ENCODE assay signal across 8 mouse cellular contexts in the genomic region with DNA sequence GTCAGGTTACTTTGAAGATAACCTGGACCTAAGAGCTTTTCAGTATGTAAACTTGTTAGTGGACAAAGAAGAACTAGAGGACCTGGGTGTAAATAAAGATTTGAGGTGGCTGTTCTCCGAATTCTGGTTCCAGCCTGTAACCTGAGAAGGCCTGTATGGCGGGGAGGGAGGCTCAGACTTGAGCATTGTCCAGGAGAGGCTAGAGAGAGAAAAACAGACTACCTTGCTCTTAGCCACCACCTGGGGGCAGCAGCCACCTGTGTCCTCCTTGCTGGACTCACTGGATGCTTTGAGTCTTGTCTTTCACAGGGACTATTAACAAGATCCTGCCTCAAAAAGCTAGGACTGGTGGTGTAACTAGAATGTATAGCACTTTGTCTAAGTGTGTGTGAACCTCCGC. TPM values are rescaled to one million over a fixed set of nuclear protein-coding genes. Genes with fewer than 3 reads are reported as not detected.
DNase-seq lines count a peak whose midpoint lies in the region; ATAC-seq lines count a peak whose summit lies in the region.
"Had no signal": no experiment of that assay in that cellular context is flagged by ENCODE, and none has a peak within 500 bp of the region (broad histone marks: within the 10 kb centered on the region; RNA-seq: fewer than 3 reads in every experiment).

No protein-coding gene starts in this region.

- intact Hi-C loops in left cerebral cortex, postnatal 10 days (cut with DNase I), result loop anchor here (5.0 kb wide), 1 partner anchor 136 kb away; no protein-coding TSS in a partner anchor

- H3K4me1 ChIP-seq in heart, embryonic 12.5 days (replicated peaks), result peaks cover 20% of the 10 kb centered on the region
- 0 out of 2 replicates have a peak, but pooled peaks cover 3% of the 10 kb centered on the region for H3K4me1 ChIP-seq in midbrain, embryonic 12.5 days

- WGBS in heart, embryonic 12.5 days, result 45% methylated on average over 3 of the region's 3 CpGs
- WGBS in midbrain, embryonic 12.5 days, result 52% methylated on average over 3 of the region's 3 CpGs

- 0 out of 2 replicates have a peak, but pooled peaks have one; percentile 58 for ATAC-seq in heart, embryonic 12.5 days (ENCODE audit: insufficient number of reproducible peaks, low FRiP score)
- peak; percentile 67; the same call in 1 of the 2 replicates for ATAC-seq in midbrain, embryonic 12.5 days (ENCODE audit: low FRiP score, low read depth)

- H3K4me3 ChIP-seq in heart, embryonic 12.5 days, result no peak overlapping the region
- no peak overlapping the region for H3K4me3 ChIP-seq in midbrain, embryonic 12.5 days
- H3K4me3 ChIP-seq: megakaryocyte, embryonic 14.5 days had no signal

- H3K4me2 ChIP-seq in heart, embryonic 12.5 days, result no peak overlapping the region
- no peak overlapping the region for H3K4me2 ChIP-seq in midbrain, embryonic 12.5 days (replicated peaks)

- H3K36me3 ChIP-seq in heart, embryonic 12.5 days, result peaks cover 88% of the 10 kb centered on the region
- peaks cover 90% of the 10 kb centered on the region for H3K36me3 ChIP-seq in midbrain, embryonic 12.5 days

- no peak overlapping the region for H3K27ac ChIP-seq in heart, embryonic 12.5 days (ENCODE audit: poor library complexity, severe bottlenecking)
- no peak overlapping the region for H3K27ac ChIP-seq in midbrain, embryonic 12.5 days (replicated peaks)

- peak; percentile 84 for DNase-seq in 416B (ENCODE audit: low read depth)
- peak; percentile 88 for DNase-seq in CD4-positive, CD25-positive, alpha-beta regulatory T cell, adult 2 months (ENCODE audit: low read depth, low spot score)
- DNase-seq in cerebellum, postnatal 36 days, result peak; percentile 54 to 60
- DNase-seq in kidney, postnatal 25 days, result peak; percentile 67 to 68
- DNase-seq in left cerebral cortex, postnatal 10 days (ENCODE audit: extremely low spot score in 1 of 2, low spot score in 2 of 2), result no peak

- H3K27me3 ChIP-seq in heart, embryonic 12.5 days (replicated peaks), result no peaks in the 10 kb centered on the region
- H3K27me3 ChIP-seq in midbrain, embryonic 12.5 days, result no peaks in the 10 kb centered on the region
- H3K27me3 ChIP-seq: megakaryocyte, embryonic 14.5 days had no signal

- no peak overlapping the region for H3K9ac ChIP-seq in heart, embryonic 12.5 days
- H3K9ac ChIP-seq in midbrain, embryonic 12.5 days (replicated peaks), result no peak overlapping the region

- no peaks in the 10 kb centered on the region for H3K9me3 ChIP-seq in heart, embryonic 12.5 days (replicated peaks)
- no peaks in the 10 kb centered on the region for H3K9me3 ChIP-seq in midbrain, embryonic 12.5 days
- H3K9me3 ChIP-seq: megakaryocyte, embryonic 14.5 days had no signal

RNA-seq across cellular contexts. Expression of gene Eef1g, which starts 9.7 kb away (rescaled TPM):
- 281 and 282 TPM in 2 replicates for polyA plus RNA-seq in heart, embryonic 12.5 days (2016; fragmentation: Nextera tagmentation; extraction: Ambion mirVana)
- 338 and 351 TPM in 2 replicates for polyA plus RNA-seq in midbrain, embryonic 12.5 days (2016; fragmentation: Nextera tagmentation; extraction: Ambion mirVana)
- total RNA-seq in left cerebral cortex, postnatal 10 days (2021), result 100 to 1,000 TPM; 228 to 251 TPM

RNA-seq across cellular contexts. Expression of gene Ahnak, which starts 12.5 kb away (rescaled TPM):
- 26.0 and 27.1 TPM in 2 replicates for polyA plus RNA-seq in heart, embryonic 12.5 days (2016; fragmentation: Nextera tagmentation; extraction: Ambion mirVana)
- 7.6 and 12.2 TPM in 2 replicates for polyA plus RNA-seq in midbrain, embryonic 12.5 days (2016; fragmentation: Nextera tagmentation; extraction: Ambion mirVana)
- total RNA-seq in left cerebral cortex, postnatal 10 days (2021), result 10 to 100 TPM; 14.5 to 17.8 TPM

RNA-seq across cellular contexts. Expression of gene Tut1, which starts 22.9 kb away (rescaled TPM):
- polyA plus RNA-seq in heart, embryonic 12.5 days (2016; fragmentation: Nextera tagmentation; extraction: Ambion mirVana), result 17.1 and 19.4 TPM in 2 replicates
- 34.0 and 34.2 TPM in 2 replicates for polyA plus RNA-seq in midbrain, embryonic 12.5 days (2016; fragmentation: Nextera tagmentation; extraction: Ambion mirVana)
- 10 to 100 TPM; 14.6 to 16.0 TPM for total RNA-seq in left cerebral cortex, postnatal 10 days (2021)

RNA-seq across cellular contexts. Expression of gene Mta2, which starts 34.9 kb away (rescaled TPM):
- polyA plus RNA-seq in heart, embryonic 12.5 days (2016; fragmentation: Nextera tagmentation; extraction: Ambion mirVana), result 106 and 115 TPM in 2 replicates
- polyA plus RNA-seq in midbrain, embryonic 12.5 days (2016; fragmentation: Nextera tagmentation; extraction: Ambion mirVana), result 189 and 192 TPM in 2 replicates
- 10 to 100 TPM; 50.2 to 52.4 TPM for total RNA-seq in left cerebral cortex, postnatal 10 days (2021)

RNA-seq across cellular contexts. Expression of gene Eml3, which starts 47.2 kb away (rescaled TPM):
- polyA plus RNA-seq in heart, embryonic 12.5 days (2016; fragmentation: Nextera tagmentation; extraction: Ambion mirVana), result 13.3 and 13.5 TPM in 2 replicates
- 14.9 and 15.8 TPM in 2 replicates for polyA plus RNA-seq in midbrain, embryonic 12.5 days (2016; fragmentation: Nextera tagmentation; extraction: Ambion mirVana)
- 1 to 10 TPM; 7.5 to 8.5 TPM for total RNA-seq in left cerebral cortex, postnatal 10 days (2021)

Comparison
In these comparisons a context has a peak if more than half of its experiments do, and no peak if none do; other contexts are left out.
1. DNase-seq: peak in 416B (single experiment), CD4-positive, CD25-positive, alpha-beta regulatory T cell, adult 2 months (single experiment), cerebellum, postnatal 36 days (2 of 2) and kidney, postnatal 25 days (2 of 2); none in left cerebral cortex, postnatal 10 days (0 of 2).